Mouse (Mus musculus): Measurements from ENCODE around the gene Nt5c.
"Not testable (repeated sequence)": the region's sequence is repeated elsewhere in the genome, so short reads cannot be mapped to it uniquely, and the experiment has no call there.

Gene Nt5c

GRCm38 (mm10) chr11:115472183-115472582, 19.5 kb downstream of the Nt5c start:
- no peak for DNase-seq (ENCODE audit: low read depth, low spot score)

- no peak for DNase-seq (ENCODE audit: low read depth, low spot score)
Measured at GRCm38 (mm10) chr11:115467217-115467618, 24.4 kb downstream of the Nt5c start.

- DNase-seq (ENCODE audit: low read depth, low spot score) = no peak
Measured at GRCm38 (mm10) chr11:115464851-115465250, 26.8 kb downstream of the Nt5c start.

GRCm38 (mm10) chr11:115463397-115463796, 28.3 kb downstream of the Nt5c start:
- no peak for DNase-seq (ENCODE audit: low read depth, low spot score)

- no peak for DNase-seq (ENCODE audit: low read depth, low spot score)
Measured at GRCm38 (mm10) chr11:115462243-115462891, 29.3 kb downstream of the Nt5c start, which contains the start of gene Slc16a5. Slc16a5 (plus strand) TSS chr11:115462474.

- DNase-seq (ENCODE audit: low read depth, low spot score) = no peak
Measured at GRCm38 (mm10) chr11:115461846-115462242, 29.8 kb downstream of the Nt5c start.

GRCm38 (mm10) chr11:115460976-115461375, 30.7 kb downstream of the Nt5c start:
- DNase-seq (ENCODE audit: low read depth, low spot score) = no peak

- no peak for DNase-seq (ENCODE audit: low read depth, low spot score)
Measured at GRCm38 (mm10) chr11:115457405-115457804, 34.3 kb downstream of the Nt5c start.

- no peak for DNase-seq (ENCODE audit: low read depth, low spot score)
Measured at GRCm38 (mm10) chr11:115456182-115456581, 35.5 kb downstream of the Nt5c start.

- no peak for DNase-seq (ENCODE audit: low read depth, low spot score)
Measured at GRCm38 (mm10) chr11:115455619-115456018, 36.0 kb downstream of the Nt5c start.

- not testable (repeated sequence) for DNase-seq (ENCODE audit: low read depth, low spot score)
Measured at GRCm38 (mm10) chr11:115454822-115455221, 36.8 kb downstream of the Nt5c start.

- no peak for DNase-seq (ENCODE audit: low read depth, low spot score)
Measured at GRCm38 (mm10) chr11:115453306-115453705, 38.4 kb downstream of the Nt5c start.

GRCm38 (mm10) chr11:115452281-115452860, 39.3 kb downstream of the Nt5c start:
- peak; percentile 79 for DNase-seq (ENCODE audit: low read depth, low spot score)

GRCm38 (mm10) chr11:115451781-115452241, 39.9 kb downstream of the Nt5c start:
- DNase-seq (ENCODE audit: low read depth, low spot score) = no peak

GRCm38 (mm10) chr11:115450176-115450575, 41.5 kb downstream of the Nt5c start:
- no peak for DNase-seq (ENCODE audit: low read depth, low spot score)

GRCm38 (mm10) chr11:115448998-115449397, 42.7 kb downstream of the Nt5c start:
- no peak for DNase-seq (ENCODE audit: low read depth, low spot score)

GRCm38 (mm10) chr11:115448075-115448474, 43.6 kb downstream of the Nt5c start:
- DNase-seq (ENCODE audit: low read depth, low spot score) = no peak

GRCm38 (mm10) chr11:115447321-115447885, 44.3 kb downstream of the Nt5c start:
- DNase-seq (ENCODE audit: low read depth, low spot score) = no peak

- no peak for DNase-seq (ENCODE audit: low read depth, low spot score)
Measured at GRCm38 (mm10) chr11:115446906-115447305, 44.8 kb downstream of the Nt5c start.

- no peak for DNase-seq (ENCODE audit: low read depth, low spot score)
Measured at GRCm38 (mm10) chr11:115441417-115441816, 50.2 kb downstream of the Nt5c start.
